Mouse (Mus musculus): ENCODE measurements around the gene Ppp1r1a.

DNA sequence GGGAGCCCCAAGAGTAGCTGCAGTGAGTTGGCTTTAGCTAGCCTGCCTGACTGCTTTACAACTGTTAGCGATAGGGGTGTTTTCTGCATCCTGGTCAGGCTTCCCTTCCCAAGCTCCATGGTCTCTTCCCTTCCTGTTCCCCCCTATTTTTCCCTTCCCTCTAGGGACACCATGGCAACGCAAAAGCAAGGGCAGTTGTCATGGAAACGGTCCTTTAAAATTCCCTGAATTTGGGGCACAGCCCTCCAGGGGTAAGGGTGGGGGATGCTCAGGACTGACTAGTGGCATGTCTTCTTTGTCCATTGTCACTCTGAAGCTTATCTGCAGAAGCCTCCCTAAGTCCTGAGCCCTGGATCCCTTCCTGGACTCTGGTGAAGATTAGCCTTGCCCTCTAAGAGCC lies 14.6 kb downstream of the Ppp1r1a start:
- TF ChIP-seq GATA1 (IDR thresholded peaks at IDR 0.05; ENCODE audit: borderline replicate concordance, low read length): no peak
- no peak for TF ChIP-seq FLI1 (IDR thresholded peaks at IDR 0.05; ENCODE audit: low read length)

All from megakaryocyte, embryonic 14.5 days (primary cell).